Comparison of ENCODE assay signal across 34 mouse cellular contexts in genomic region chr1:172352001-172352400, GRCm38 (mm10). TPM values are rescaled to one million over a fixed set of nuclear protein-coding genes. Genes with fewer than 3 reads are reported as not detected.
DNase-seq lines count a peak whose midpoint lies in the region; ATAC-seq and TF ChIP-seq lines count a peak whose summit lies in the region.
"Had no signal": no experiment of that assay in that cellular context is flagged by ENCODE, and none has a peak within 500 bp of the region (broad histone marks: within the 10 kb centered on the region; RNA-seq: fewer than 3 reads in every experiment).

No protein-coding gene starts in this region.

- no peaks in the 10 kb centered on the region for H3K9me3 ChIP-seq in hindbrain, embryonic 10.5 days
- H3K9me3 ChIP-seq in hindbrain, embryonic 12.5 days (replicated peaks) = no peaks in the 10 kb centered on the region
- H3K9me3 ChIP-seq in embryonic facial prominence, embryonic 10.5 days = no peaks in the 10 kb centered on the region
- H3K9me3 ChIP-seq: heart, embryonic 10.5 days; midbrain, embryonic 15.5 days; neural tube, embryonic 15.5 days; stomach, embryonic 15.5 days had no signal

- ATAC-seq in hindbrain, embryonic 12.5 days (ENCODE audit: low FRiP score) = no peak
- ATAC-seq: CD4-positive, CD25-positive, alpha-beta regulatory T cell, adult 4 months; intestine, postnatal 0 days; midbrain, embryonic 15.5 days had no signal

- WGBS in hindbrain, embryonic 10.5 days = 77% methylated on average over 6 of the region's 6 CpGs
- WGBS in hindbrain, embryonic 12.5 days = 70% methylated on average over 6 of the region's 6 CpGs
- 79% methylated on average over 6 of the region's 6 CpGs for WGBS in embryonic facial prominence, embryonic 10.5 days

- TF ChIP-seq CTCF in left cerebral cortex, adult 2 months (IDR thresholded peaks at IDR 0.05) = no peak

- H3K27ac ChIP-seq in hindbrain, embryonic 10.5 days = peak overlapping the region; percentile 93
- H3K27ac ChIP-seq in hindbrain, embryonic 12.5 days = no peak overlapping the region
- peak overlapping the region; percentile 82 for H3K27ac ChIP-seq in left cerebral cortex, adult 2 months
- H3K27ac ChIP-seq in embryonic facial prominence, embryonic 10.5 days (replicated peaks) = peak overlapping the region; percentile 82; the same call in 1 of the 2 replicates
- H3K27ac ChIP-seq: heart, embryonic 10.5 days; hindbrain, embryonic 14.5 days; liver, embryonic 14.5 days; neural tube, embryonic 15.5 days; stomach, embryonic 15.5 days had no signal

- no peak overlapping the region for H3K9ac ChIP-seq in hindbrain, embryonic 12.5 days
- H3K9ac ChIP-seq: hindbrain, embryonic 14.5 days; liver, embryonic 14.5 days; midbrain, embryonic 15.5 days; neural tube, embryonic 15.5 days; stomach, embryonic 15.5 days had no signal

- intact Hi-C loops in left cerebral cortex, adult 2 months (cut with DNase I) = no loop called here
- intact Hi-C loops in left cerebral cortex, postnatal 36 days (cut with DNase I) = no loop called here

- no peaks in the 10 kb centered on the region for H3K36me3 ChIP-seq in hindbrain, embryonic 10.5 days
- no peaks in the 10 kb centered on the region for H3K36me3 ChIP-seq in hindbrain, embryonic 12.5 days
- no peaks in the 10 kb centered on the region for H3K36me3 ChIP-seq in embryonic facial prominence, embryonic 10.5 days (replicated peaks)
- H3K36me3 ChIP-seq: heart, embryonic 10.5 days; midbrain, embryonic 15.5 days; neural tube, embryonic 15.5 days; stomach, embryonic 15.5 days had no signal

- peak; percentile 32 to 47 for DNase-seq in adrenal gland, postnatal 36 days
- DNase-seq in adrenal gland, postnatal 10 days = no peak
- no peak for DNase-seq in hindbrain, embryonic 10.5 days (ENCODE audit: low spot score)
- DNase-seq in left cerebral cortex, adult 2 months (ENCODE audit: extremely low spot score in 1 of 2, low spot score in 2 of 2) = no peak
- no peak for DNase-seq in left cerebral cortex, postnatal 36 days (ENCODE audit: low spot score in 2 of 2)
- DNase-seq in embryonic facial prominence, embryonic 10.5 days (ENCODE audit: low spot score) = no peak
- no peak for DNase-seq in heart, adult 8-10 months (ENCODE audit: low spot score)
- DNase-seq: adrenal gland, adult 8-10 months; cerebellum, adult 11 months; cerebellum, adult 9-11 months; gastrocnemius, postnatal 14 days; heart, postnatal 36 days; kidney, postnatal 10 days; layer of hippocampus, postnatal 36 days; liver; lung, adult 2 months; lung, postnatal 10 days; retina, postnatal 1 day; right cerebral cortex, postnatal 14 days had no signal

- peaks cover 26% of the 10 kb centered on the region for H3K27me3 ChIP-seq in hindbrain, embryonic 10.5 days (ENCODE audit: insufficient read depth, poor library complexity, severe bottlenecking)
- H3K27me3 ChIP-seq in hindbrain, embryonic 12.5 days = no peaks in the 10 kb centered on the region
- peaks cover 72% of the 10 kb centered on the region for H3K27me3 ChIP-seq in embryonic facial prominence, embryonic 10.5 days (replicated peaks; ENCODE audit: low read depth, poor library complexity, severe bottlenecking)
- H3K27me3 ChIP-seq: midbrain, embryonic 15.5 days; neural tube, embryonic 15.5 days had no signal

- H3K4me3 ChIP-seq in hindbrain, embryonic 10.5 days = no peak overlapping the region
- H3K4me3 ChIP-seq in hindbrain, embryonic 12.5 days = no peak overlapping the region
- no peak overlapping the region for H3K4me3 ChIP-seq in left cerebral cortex, adult 2 months
- H3K4me3 ChIP-seq in embryonic facial prominence, embryonic 10.5 days = no peak overlapping the region
- H3K4me3 ChIP-seq: heart, embryonic 10.5 days; midbrain, embryonic 15.5 days; neural tube, embryonic 15.5 days; stomach, embryonic 15.5 days had no signal

- peaks cover 76% of the 10 kb centered on the region for H3K4me1 ChIP-seq in hindbrain, embryonic 10.5 days (replicated peaks)
- H3K4me1 ChIP-seq in hindbrain, embryonic 12.5 days = peaks cover 48% of the 10 kb centered on the region
- H3K4me1 ChIP-seq in embryonic facial prominence, embryonic 10.5 days = peaks cover 38% of the 10 kb centered on the region

- H3K4me2 ChIP-seq in hindbrain, embryonic 12.5 days (replicated peaks) = no peak overlapping the region
- H3K4me2 ChIP-seq: hindbrain, embryonic 14.5 days; midbrain, embryonic 15.5 days; neural tube, embryonic 15.5 days; stomach, embryonic 15.5 days had no signal

RNA-seq across cellular contexts. Expression of gene Kcnj10, which starts 11.0 kb away (rescaled TPM):
- under 1 TPM; 0.46 to 0.56 TPM for total RNA-seq in adrenal gland, postnatal 36 days (2021)
- total RNA-seq in adrenal gland, postnatal 10 days (2021) = 1 to 10 TPM in 1 of 2 experiments, under 1 TPM in 1; 0.90 to 1.3 TPM
- polyA plus RNA-seq in hindbrain, embryonic 10.5 days (2016; fragmentation: Nextera tagmentation; extraction: Ambion mirVana) = 0.31 and 0.77 TPM in 2 replicates
- polyA plus RNA-seq in hindbrain, embryonic 12.5 days (2016; fragmentation: Nextera tagmentation; extraction: Ambion mirVana) = 0.53 and 0.83 TPM in 2 replicates
- 100 to 1,000 TPM in 1 of 2 experiments, 10 to 100 TPM in 1; 86.5 to 108 TPM for total RNA-seq in left cerebral cortex, adult 2 months (2021)
- total RNA-seq in left cerebral cortex, postnatal 36 days (2021) = 10 to 100 TPM; 86.8 to 97.1 TPM
- polyA plus RNA-seq in embryonic facial prominence, embryonic 10.5 days (2016; fragmentation: Nextera tagmentation; extraction: Ambion mirVana) = 0.09 and 0.15 TPM in 2 replicates
- total RNA-seq in heart, adult 8-10 months (2022) = under 1 TPM; 0.11 to 0.23 (median 0.16) TPM
- polyA plus RNA-seq: CD4-positive, CD25-positive, alpha-beta regulatory T cell, adult 4 months had no signal

RNA-seq across cellular contexts. Expression of gene Kcnj9, which starts 22.9 kb away (rescaled TPM):
- under 1 TPM in 1 of 2 experiments, not detected in 1; 0.23 TPM for total RNA-seq in adrenal gland, postnatal 36 days (2021)
- total RNA-seq in adrenal gland, postnatal 10 days (2021) = under 1 TPM in 1 of 2 experiments, not detected in 1; 0.12 TPM
- 0.11 and 0.71 TPM in 2 replicates for polyA plus RNA-seq in hindbrain, embryonic 10.5 days (2016; fragmentation: Nextera tagmentation; extraction: Ambion mirVana)
- polyA plus RNA-seq in hindbrain, embryonic 12.5 days (2016; fragmentation: Nextera tagmentation; extraction: Ambion mirVana) = 1.2 and 2.0 TPM in 2 replicates
- 100 to 1,000 TPM; 137 to 138 TPM for total RNA-seq in left cerebral cortex, adult 2 months (2021)
- total RNA-seq in left cerebral cortex, postnatal 36 days (2021) = 100 to 1,000 TPM; 134 to 136 TPM
- polyA plus RNA-seq in embryonic facial prominence, embryonic 10.5 days (2016; fragmentation: Nextera tagmentation; extraction: Ambion mirVana) = 0.10 and 0.11 TPM in 2 replicates
- not detected for total RNA-seq in heart, adult 8-10 months (2022)
- total RNA-seq: common myeloid progenitor, adult 5-6 weeks; gastrocnemius, postnatal 14 days; granulocyte monocyte progenitor cell, adult 5-6 weeks; heart, postnatal 36 days; megakaryocyte-erythroid progenitor cell, adult 5-6 weeks had no signal
- polyA plus RNA-seq: CD4-positive, CD25-positive, alpha-beta regulatory T cell, adult 4 months; heart, embryonic 10.5 days; heart, embryonic 16.5 days; limb, embryonic 11.5 days; lung, adult 2 months had no signal

RNA-seq across cellular contexts. Expression of gene Pigm, which starts 24.3 kb away (rescaled TPM):
- 10 to 100 TPM; 11.2 to 13.2 TPM for total RNA-seq in adrenal gland, postnatal 36 days (2021)
- 10 to 100 TPM; 13.6 to 13.8 TPM for total RNA-seq in adrenal gland, postnatal 10 days (2021)
- 8.7 and 10.5 TPM in 2 replicates for polyA plus RNA-seq in hindbrain, embryonic 10.5 days (2016; fragmentation: Nextera tagmentation; extraction: Ambion mirVana)
- 9.4 and 9.8 TPM in 2 replicates for polyA plus RNA-seq in hindbrain, embryonic 12.5 days (2016; fragmentation: Nextera tagmentation; extraction: Ambion mirVana)
- 1 to 10 TPM; 9.3 to 9.8 TPM for total RNA-seq in left cerebral cortex, adult 2 months (2021)
- 1 to 10 TPM; 7.8 to 8.3 TPM for total RNA-seq in left cerebral cortex, postnatal 36 days (2021)
- 10.2 and 11.1 TPM in 2 replicates for polyA plus RNA-seq in embryonic facial prominence, embryonic 10.5 days (2016; fragmentation: Nextera tagmentation; extraction: Ambion mirVana)
- 1 to 10 TPM; 3.1 to 4.2 (median 3.6) TPM for total RNA-seq in heart, adult 8-10 months (2022)

RNA-seq across cellular contexts. Expression of gene Atp1a2, which starts 54.1 kb away (rescaled TPM):
- 100 to 1,000 TPM; 134 to 155 TPM for total RNA-seq in adrenal gland, postnatal 36 days (2021)
- total RNA-seq in adrenal gland, postnatal 10 days (2021) = 100 to 1,000 TPM; 303 to 400 TPM
- 2.1 and 2.3 TPM in 2 replicates for polyA plus RNA-seq in hindbrain, embryonic 10.5 days (2016; fragmentation: Nextera tagmentation; extraction: Ambion mirVana)
- polyA plus RNA-seq in hindbrain, embryonic 12.5 days (2016; fragmentation: Nextera tagmentation; extraction: Ambion mirVana) = 13.7 and 16.1 TPM in 2 replicates
- 100 to 1,000 TPM; 628 to 676 TPM for total RNA-seq in left cerebral cortex, adult 2 months (2021)
- total RNA-seq in left cerebral cortex, postnatal 36 days (2021) = 100 to 1,000 TPM; 590 to 654 TPM
- 1.2 and 1.4 TPM in 2 replicates for polyA plus RNA-seq in embryonic facial prominence, embryonic 10.5 days (2016; fragmentation: Nextera tagmentation; extraction: Ambion mirVana)
- 100 to 1,000 TPM; 457 to 541 (median 497) TPM for total RNA-seq in heart, adult 8-10 months (2022)
- total RNA-seq: common myeloid progenitor, adult 5-6 weeks; granulocyte monocyte progenitor cell, adult 5-6 weeks; megakaryocyte-erythroid progenitor cell, adult 5-6 weeks had no signal
- polyA plus RNA-seq: macrophage had no signal

Comparison
In these comparisons a context has a peak if more than half of its experiments do, and no peak if none do; other contexts are left out.
1. DNase-seq: peak in adrenal gland, postnatal 36 days (2 of 2); none in adrenal gland, postnatal 10 days (single experiment), hindbrain, embryonic 10.5 days (single experiment), left cerebral cortex, adult 2 months (0 of 2), left cerebral cortex, postnatal 36 days (0 of 2), embryonic facial prominence, embryonic 10.5 days (single experiment) and heart, adult 8-10 months (single experiment).
2. RNA of gene Kcnj10, which starts 11.0 kb away (total RNA-seq): 86.5 to 108 TPM in left cerebral cortex, adult 2 months and 86.8 to 97.1 TPM in left cerebral cortex, postnatal 36 days; 0.90 to 1.3 TPM in adrenal gland, postnatal 10 days, 0.46 to 0.56 TPM in adrenal gland, postnatal 36 days and 0.11 to 0.23 TPM in heart, adult 8-10 months; every median in the first group is over 10 times any median in the second.
3. RNA of gene Kcnj9, which starts 22.9 kb away (total RNA-seq): 137 to 138 TPM in left cerebral cortex, adult 2 months and 134 to 136 TPM in left cerebral cortex, postnatal 36 days; 0.23 TPM in adrenal gland, postnatal 36 days, 0.12 TPM in adrenal gland, postnatal 10 days and not detected in heart, adult 8-10 months; every median in the first group is over 100 times any median in the second.